Mouse (Mus musculus) C2C12 (cell line): Measurements from ENCODE around the gene Fam181a.

Experiments
- CEBPB ChIP-seq: IDR thresholded peaks from one replicate; pipeline ENCODE4 v1.6.1; 2011; ENCODE audit warnings: low read depth, mild to moderate bottlenecking, control low read depth, moderate library complexity
- CTCF ChIP-seq: IDR thresholded peaks from one replicate; pipeline ENCODE4 v1.5.1; 2011; ENCODE audit not compliant: control insufficient read depth, insufficient read depth, insufficient read length
- FOSL1 ChIP-seq: IDR thresholded peaks from one replicate; pipeline ENCODE4 v1.8.0; 2011; ENCODE audit warnings: mild to moderate bottlenecking, low read length; ENCODE audit not compliant: poor library complexity, insufficient read depth, severe bottlenecking
- MAX ChIP-seq: IDR thresholded peaks from one replicate; pipeline ENCODE4 v1.6.1; 2011; ENCODE audit warnings: mild to moderate bottlenecking, control low read depth
- MYOD1 ChIP-seq: IDR thresholded peaks from one replicate; pipeline ENCODE4 v1.6.1; 2011; ENCODE audit warnings: low read depth; ENCODE audit not compliant: control insufficient read depth, insufficient read length
- MYOG ChIP-seq: IDR thresholded peaks from one replicate; pipeline ENCODE4 v1.6.1; 2011; ENCODE audit not compliant: control insufficient read depth, insufficient read length; ENCODE audit errors: extremely low read depth
- USF1 ChIP-seq: IDR thresholded peaks from one replicate; pipeline ENCODE4 v1.6.1; 2011; ENCODE audit warnings: low read depth, mild to moderate bottlenecking, control low read depth, moderate library complexity

DNA sequence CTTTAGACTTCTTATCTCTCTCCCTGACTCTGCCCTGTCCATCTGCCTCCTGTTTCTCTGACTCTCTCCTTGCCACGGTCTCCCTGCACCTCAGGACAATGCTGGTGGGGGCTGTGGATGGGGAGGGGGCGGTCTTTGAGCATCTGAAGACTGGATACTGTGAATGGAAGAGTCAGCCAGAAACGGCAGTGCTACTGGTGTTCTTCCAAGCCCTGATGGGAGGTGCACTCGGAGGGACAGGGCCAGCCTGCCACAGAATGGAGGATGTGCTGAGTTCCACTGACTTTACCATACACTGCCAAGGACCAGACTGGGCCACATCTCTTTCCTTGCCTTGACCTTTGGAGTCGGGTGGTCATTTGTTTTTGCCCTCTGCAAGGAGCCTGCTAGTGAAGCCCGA is 27.8 kb upstream of the Fam181a start:
- TF ChIP-seq MAX: no peak
- no peak for TF ChIP-seq CTCF
- no peak for TF ChIP-seq FOSL1
- TF ChIP-seq MYOG: no peak
- TF ChIP-seq USF1: no peak
- TF ChIP-seq CEBPB: no peak
- TF ChIP-seq MYOD1: no peak
